Mouse (Mus musculus): ENCODE measurements around the gene Lrmda.

- no peak for TF ChIP-seq POLR2A (IDR thresholded peaks at IDR 0.05; ENCODE audit: insufficient read depth, low read depth, low read length)
- no peak for TF ChIP-seq CTCF (IDR thresholded peaks at IDR 0.05)
- TF ChIP-seq EP300 (IDR thresholded peaks at IDR 0.05; ENCODE audit: insufficient read depth, low read depth, low read length) = no peak
Measured at GRCm38 (mm10) chr14:22441859-22442447, 422.4 kb downstream of the Lrmda start.

All from heart, adult 2 months (tissue).